Mouse (Mus musculus): ENCODE results near the gene Mrpl44. TPM values are rescaled to one million over a fixed set of nuclear protein-coding genes. Genes with fewer than 3 reads are reported as not detected.

Mrpl44 gene
- polyA plus RNA-seq, 1 experiment from 2014 or later: 54.8 TPM

DNA sequence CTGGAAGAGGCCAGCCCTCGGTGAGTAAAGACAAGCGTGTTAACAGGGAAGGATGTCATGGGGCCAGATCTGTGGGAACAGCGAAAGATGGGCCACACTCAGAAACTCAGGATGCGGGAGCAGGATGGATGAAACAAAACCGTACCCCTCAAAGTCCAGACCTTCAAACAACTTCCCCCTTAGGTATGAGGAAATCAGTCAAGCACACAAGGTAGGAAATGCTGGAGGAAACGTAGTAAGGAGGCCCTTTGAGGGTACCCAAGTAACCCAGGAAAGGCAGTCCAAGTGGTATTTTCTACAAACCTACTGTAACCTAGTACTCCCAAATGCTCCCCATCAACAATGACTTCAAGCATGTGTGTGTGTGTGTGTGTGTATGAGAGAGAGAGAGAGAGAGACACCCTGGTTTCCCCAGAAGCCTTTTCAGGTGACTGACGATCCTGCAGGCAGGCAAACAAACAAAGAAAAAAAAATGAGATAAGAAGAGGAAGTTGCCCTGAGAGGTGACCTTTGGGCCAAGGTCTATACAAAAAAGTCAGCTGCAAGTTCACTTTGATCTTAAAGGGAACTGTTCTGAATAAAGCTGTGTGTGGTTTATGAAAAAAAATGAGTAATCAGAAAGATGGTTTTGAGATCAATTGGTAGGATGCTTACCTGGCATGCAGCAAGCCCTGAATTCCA lies 23.7 kb upstream of the Mrpl44 start:
- Histone ChIP-seq H3K4me3 (ENCODE audit: low read depth, low read length) (no peak overlapping the region), H3K9ac (ENCODE audit: low read length) (no peak overlapping the region), H3K27me3 (ENCODE audit: control insufficient read depth, insufficient read depth, low read length) (no peaks in the 10 kb centered on the region), H3K4me2 (ENCODE audit: low read depth) (no peak overlapping the region), H3K27ac (ENCODE audit: low read depth, low read length) (no peak overlapping the region), H3K4me1 (ENCODE audit: control insufficient read depth, insufficient read depth, low read length) (no peaks in the 10 kb centered on the region), H3K9me3 (ENCODE audit: control insufficient read depth, low read length) (no peaks in the 10 kb centered on the region), H3K36me3 (ENCODE audit: control insufficient read depth, insufficient read depth, low read length) (no peaks in the 10 kb centered on the region)
- WGBS: 86% methylated on average over 7 of the region's 7 CpGs
- DNase-seq (ENCODE audit: low spot score) (no peak), ATAC-seq (ENCODE audit: insufficient read depth, low FRiP score, low TSS enrichment) (no peak)

DNA sequence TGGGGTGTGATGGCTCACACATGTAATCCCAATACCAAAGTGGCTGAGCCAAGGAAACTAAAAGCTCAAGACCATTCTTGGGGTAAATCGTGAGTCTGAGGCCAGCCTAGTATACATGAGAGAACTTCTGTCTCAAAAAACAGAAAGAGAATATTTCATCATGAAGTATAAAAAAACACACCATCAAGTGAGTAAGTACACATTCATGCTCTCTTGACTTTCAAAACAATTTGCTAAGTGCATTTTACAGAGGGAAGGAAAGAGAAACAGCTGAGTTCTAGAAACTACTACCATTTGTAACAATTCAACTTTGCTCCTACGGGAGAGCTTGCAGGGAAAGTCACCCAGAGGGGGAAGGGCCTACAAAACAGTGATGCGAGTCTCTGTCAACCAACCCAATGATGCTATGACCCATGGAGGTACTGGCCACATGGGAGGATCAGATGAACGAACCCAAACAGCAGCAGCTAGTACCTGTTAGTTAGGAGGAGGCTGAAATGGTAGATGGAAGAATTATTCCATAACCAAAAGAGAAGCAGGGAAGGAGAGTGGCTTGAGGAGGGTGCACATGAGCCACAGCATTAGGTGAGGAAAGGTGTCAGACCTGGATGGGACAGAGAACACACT lies 23.0 kb upstream of the Mrpl44 start:
- 84% methylated on average over 4 of the region's 4 CpGs for WGBS
- Histone ChIP-seq H3K9me3 (ENCODE audit: control insufficient read depth, low read length) (no peaks in the 10 kb centered on the region), H3K36me3 (ENCODE audit: control insufficient read depth, insufficient read depth, low read length) (no peaks in the 10 kb centered on the region), H3K9ac (ENCODE audit: low read length) (no peak overlapping the region), H3K4me2 (ENCODE audit: low read depth) (no peak overlapping the region), H3K4me3 (ENCODE audit: low read depth, low read length) (no peak overlapping the region), H3K27me3 (ENCODE audit: control insufficient read depth, insufficient read depth, low read length) (no peaks in the 10 kb centered on the region), H3K4me1 (ENCODE audit: control insufficient read depth, insufficient read depth, low read length) (no peaks in the 10 kb centered on the region), H3K27ac (ENCODE audit: low read depth, low read length) (no peak overlapping the region)
- no peak for DNase-seq (ENCODE audit: low spot score)
- no peak for ATAC-seq (ENCODE audit: insufficient read depth, low FRiP score, low TSS enrichment)

DNA sequence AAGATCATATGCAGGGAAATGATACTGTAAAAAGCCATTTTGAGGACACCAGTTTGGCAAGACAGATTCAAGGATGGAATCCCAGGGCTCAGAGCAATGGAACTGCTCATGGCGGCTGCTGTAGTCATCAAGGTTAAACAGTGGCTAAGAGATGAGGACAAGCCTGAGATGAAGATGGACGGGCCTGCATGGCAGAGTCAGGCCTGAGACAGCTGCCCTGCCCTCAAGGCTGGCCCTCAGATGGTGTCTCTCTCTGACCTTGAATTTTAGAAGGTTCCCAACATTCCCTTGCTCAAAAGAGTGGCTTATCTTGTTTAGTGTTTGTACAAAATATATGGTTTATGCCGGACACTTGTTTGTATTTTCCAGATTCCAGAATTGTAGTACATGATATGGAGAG lies 22.4 kb upstream of the Mrpl44 start:
- no peak for DNase-seq (ENCODE audit: low spot score)
- Histone ChIP-seq H3K4me1 (ENCODE audit: control insufficient read depth, insufficient read depth, low read length) (no peaks in the 10 kb centered on the region), H3K27me3 (ENCODE audit: control insufficient read depth, insufficient read depth, low read length) (no peaks in the 10 kb centered on the region), H3K9me3 (ENCODE audit: control insufficient read depth, low read length) (no peaks in the 10 kb centered on the region), H3K9ac (ENCODE audit: low read length) (no peak overlapping the region), H3K27ac (ENCODE audit: low read depth, low read length) (no peak overlapping the region), H3K4me2 (ENCODE audit: low read depth) (no peak overlapping the region), H3K36me3 (ENCODE audit: control insufficient read depth, insufficient read depth, low read length) (no peaks in the 10 kb centered on the region), H3K4me3 (ENCODE audit: low read depth, low read length) (no peak overlapping the region)
- 86% methylated on average over 3 of the region's 3 CpGs for WGBS
- no peak for ATAC-seq (ENCODE audit: insufficient read depth, low FRiP score, low TSS enrichment)

DNA sequence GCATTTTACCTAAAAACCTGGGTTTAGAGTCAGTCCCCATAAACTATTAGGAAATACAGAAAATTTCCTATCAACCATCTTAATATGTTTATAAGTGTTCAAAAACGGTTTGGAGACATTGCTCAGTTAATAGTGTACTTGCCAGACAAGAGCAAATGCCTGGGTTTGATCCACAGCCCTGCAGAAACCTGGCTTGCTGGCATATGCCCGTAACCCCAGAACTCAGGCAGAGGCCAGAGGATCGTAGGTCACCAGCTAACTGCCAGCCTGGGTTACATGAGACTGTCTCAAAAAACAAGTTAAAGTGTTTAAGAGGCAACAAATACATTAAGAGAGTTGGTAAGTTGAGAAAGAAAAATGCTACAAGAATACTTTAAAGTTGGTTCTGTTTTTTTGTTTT lies 20.9 kb upstream of the Mrpl44 start:
- Histone ChIP-seq H3K9ac (ENCODE audit: low read length) (no peak overlapping the region), H3K4me1 (ENCODE audit: control insufficient read depth, insufficient read depth, low read length) (0 out of 2 replicates have a peak, but pooled peaks cover 3% of the 10 kb centered on the region), H3K36me3 (ENCODE audit: control insufficient read depth, insufficient read depth, low read length) (no peaks in the 10 kb centered on the region), H3K27me3 (ENCODE audit: control insufficient read depth, insufficient read depth, low read length) (no peaks in the 10 kb centered on the region), H3K4me2 (ENCODE audit: low read depth) (no peak overlapping the region), H3K9me3 (ENCODE audit: control insufficient read depth, low read length) (no peaks in the 10 kb centered on the region), H3K4me3 (ENCODE audit: low read depth, low read length) (no peak overlapping the region), H3K27ac (ENCODE audit: low read depth, low read length) (no peak overlapping the region)
- no peak for DNase-seq (ENCODE audit: low spot score)
- WGBS: 89% methylated on average over 3 of the region's 3 CpGs
- no peak for ATAC-seq (ENCODE audit: insufficient read depth, low FRiP score, low TSS enrichment)

DNA sequence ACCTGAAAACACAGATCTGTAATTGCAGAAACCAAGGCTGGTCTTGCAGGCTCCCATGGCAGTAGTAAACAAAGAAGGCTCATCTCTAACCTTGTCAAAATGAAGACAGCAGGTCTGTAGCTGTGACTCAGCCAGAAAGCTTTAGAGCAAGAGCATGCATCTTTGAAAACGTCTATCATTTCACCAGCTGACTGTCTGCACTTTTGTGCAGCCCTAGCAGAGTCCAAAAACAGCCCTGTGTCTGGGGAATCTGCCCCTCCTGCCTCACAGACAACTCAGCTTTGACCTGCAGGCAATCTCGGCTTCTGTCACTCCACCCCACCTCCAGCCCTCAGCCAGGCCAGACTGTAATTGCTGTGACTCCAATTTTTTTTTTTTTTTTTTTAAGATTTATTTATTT lies 20.4 kb upstream of the Mrpl44 start:
- no peaks in the 10 kb centered on the region for H3K27me3 ChIP-seq (ENCODE audit: control insufficient read depth, insufficient read depth, low read length)
- H3K9me3 ChIP-seq (ENCODE audit: control insufficient read depth, low read length): no peaks in the 10 kb centered on the region
- ATAC-seq (ENCODE audit: insufficient read depth, low FRiP score, low TSS enrichment): no peak
- DNase-seq (ENCODE audit: low spot score): no peak
- H3K4me1 ChIP-seq (ENCODE audit: control insufficient read depth, insufficient read depth, low read length): peaks cover 5% of the 10 kb centered on the region; the same call in 1 of the 2 replicates
- H3K36me3 ChIP-seq (ENCODE audit: control insufficient read depth, insufficient read depth, low read length): no peaks in the 10 kb centered on the region
- 76% methylated on average over 2 of the region's 2 CpGs for WGBS
- no peak overlapping the region for H3K9ac ChIP-seq (ENCODE audit: low read length)
- no peak overlapping the region for H3K4me2 ChIP-seq (ENCODE audit: low read depth)
- H3K27ac ChIP-seq (ENCODE audit: low read depth, low read length): no peak overlapping the region
- no peak overlapping the region for H3K4me3 ChIP-seq (ENCODE audit: low read depth, low read length)

DNA sequence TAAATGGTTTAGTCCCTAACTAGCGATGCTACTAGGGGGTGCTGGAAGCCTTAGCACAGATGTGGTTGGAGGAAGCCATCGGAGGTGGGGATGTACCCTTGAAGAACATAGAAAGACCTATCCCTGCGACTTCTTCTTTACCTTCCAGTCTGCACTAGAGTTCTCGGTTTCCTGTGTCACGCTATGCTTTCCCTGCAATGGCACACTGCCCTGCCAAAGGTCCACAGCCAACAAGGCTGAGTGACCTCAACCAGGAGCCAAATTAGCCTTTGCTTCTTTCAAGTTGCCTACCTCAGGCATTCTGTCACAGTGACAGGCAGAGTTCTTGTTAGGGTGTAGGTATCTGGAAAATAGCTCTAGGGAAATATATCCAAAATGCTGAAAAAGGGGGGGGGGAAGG lies 19.4 kb upstream of the Mrpl44 start:
- WGBS: 93% methylated on average over 5 of the region's 5 CpGs
- no peak overlapping the region for H3K27ac ChIP-seq (ENCODE audit: low read depth, low read length)
- no peaks in the 10 kb centered on the region for H3K9me3 ChIP-seq (ENCODE audit: control insufficient read depth, low read length)
- H3K4me1 ChIP-seq (ENCODE audit: control insufficient read depth, insufficient read depth, low read length): peaks cover 5% of the 10 kb centered on the region; the same call in 1 of the 2 replicates
- DNase-seq (ENCODE audit: low spot score) (no peak), ATAC-seq (ENCODE audit: insufficient read depth, low FRiP score, low TSS enrichment) (no peak)
- H3K36me3 ChIP-seq (ENCODE audit: control insufficient read depth, insufficient read depth, low read length): no peaks in the 10 kb centered on the region
- no peak overlapping the region for H3K4me3 ChIP-seq (ENCODE audit: low read depth, low read length)
- no peak overlapping the region for H3K4me2 ChIP-seq (ENCODE audit: low read depth)
- no peak overlapping the region for H3K9ac ChIP-seq (ENCODE audit: low read length)
- H3K27me3 ChIP-seq (ENCODE audit: control insufficient read depth, insufficient read depth, low read length): no peaks in the 10 kb centered on the region

DNA sequence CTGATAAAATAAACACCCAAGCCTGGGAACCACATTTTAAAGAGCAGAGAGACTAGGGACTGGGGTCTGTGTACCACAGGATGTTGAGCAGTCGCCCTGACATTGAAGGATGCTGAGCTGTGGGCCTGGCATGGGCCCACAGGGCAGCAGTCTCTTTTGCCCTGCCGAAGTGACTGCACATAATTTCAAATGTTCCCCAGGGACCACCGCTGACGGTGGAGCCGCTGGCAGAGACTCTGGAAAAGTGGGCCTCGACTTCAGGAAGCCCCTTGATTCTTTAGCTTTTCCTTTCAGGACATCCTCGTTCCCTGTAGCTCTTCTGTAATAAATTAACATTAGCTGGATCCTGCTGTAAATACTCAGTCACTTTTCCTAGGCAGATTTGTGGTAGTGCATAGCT lies 18.7 kb upstream of the Mrpl44 start:
- Histone ChIP-seq H3K4me1 (ENCODE audit: control insufficient read depth, insufficient read depth, low read length) (peaks cover 5% of the 10 kb centered on the region; the same call in 1 of the 2 replicates), H3K27me3 (ENCODE audit: control insufficient read depth, insufficient read depth, low read length) (no peaks in the 10 kb centered on the region), H3K4me3 (ENCODE audit: low read depth, low read length) (no peak overlapping the region), H3K9me3 (ENCODE audit: control insufficient read depth, low read length) (no peaks in the 10 kb centered on the region), H3K36me3 (ENCODE audit: control insufficient read depth, insufficient read depth, low read length) (no peaks in the 10 kb centered on the region), H3K4me2 (ENCODE audit: low read depth) (no peak overlapping the region), H3K9ac (ENCODE audit: low read length) (no peak overlapping the region; the same call in 1 of the 2 replicates), H3K27ac (ENCODE audit: low read depth, low read length) (no peak overlapping the region)
- ATAC-seq (ENCODE audit: insufficient read depth, low FRiP score, low TSS enrichment): no peak
- no peak for DNase-seq (ENCODE audit: low spot score)
- 69% methylated on average over 7 of the region's 7 CpGs for WGBS

DNA sequence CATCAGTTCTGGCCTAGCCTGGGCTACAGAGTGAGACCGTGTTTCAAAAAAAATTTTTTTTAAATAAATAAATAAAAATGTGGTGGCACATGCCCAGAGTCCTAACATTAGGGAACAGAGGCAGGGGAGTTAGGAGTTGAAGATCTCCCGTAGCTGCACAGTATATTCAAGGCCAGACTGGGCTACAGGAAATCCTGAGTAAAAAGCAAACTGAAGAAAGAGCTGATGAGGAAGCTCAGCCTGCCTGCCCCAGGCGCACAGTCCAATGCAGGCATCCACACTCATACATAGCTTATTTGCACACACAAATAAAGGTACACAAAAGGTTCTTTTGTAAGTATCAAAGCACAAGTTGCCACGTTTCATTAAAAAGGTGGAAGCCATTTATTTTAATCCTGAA lies 18.2 kb upstream of the Mrpl44 start:
- Histone ChIP-seq H3K9me3 (ENCODE audit: control insufficient read depth, low read length) (no peaks in the 10 kb centered on the region), H3K9ac (ENCODE audit: low read length) (no peak overlapping the region)
- DNase-seq (ENCODE audit: low spot score): no peak

DNA sequence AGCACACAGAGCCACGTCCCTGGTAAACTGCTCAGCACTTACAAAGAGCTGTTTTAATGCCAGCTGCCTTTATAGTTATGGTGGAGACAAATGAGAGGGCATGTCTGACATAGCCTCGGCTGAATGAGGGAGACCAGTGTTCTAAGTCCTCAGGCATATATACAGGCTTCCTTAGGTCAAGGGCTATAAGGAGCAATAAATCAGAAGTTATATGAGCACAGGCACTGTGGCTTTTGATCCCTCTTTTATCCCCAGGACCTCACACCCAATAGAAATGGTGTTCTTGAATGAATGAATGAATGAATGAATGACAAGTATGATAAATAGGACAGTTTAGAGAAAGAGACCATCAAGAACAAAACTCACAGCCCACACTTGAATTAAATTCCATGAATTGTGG lies 16.8 kb upstream of the Mrpl44 start:
- H3K27me3 ChIP-seq (ENCODE audit: control insufficient read depth, insufficient read depth, low read length): no peaks in the 10 kb centered on the region
- 30% methylated on average over 2 of the region's 2 CpGs for WGBS
- no peak for ATAC-seq (ENCODE audit: insufficient read depth, low FRiP score, low TSS enrichment)
- H3K9me3 ChIP-seq (ENCODE audit: control insufficient read depth, low read length): no peaks in the 10 kb centered on the region
- peaks cover 5% of the 10 kb centered on the region; the same call in 1 of the 2 replicates for H3K4me1 ChIP-seq (ENCODE audit: control insufficient read depth, insufficient read depth, low read length)
- H3K9ac ChIP-seq (ENCODE audit: low read length): no peak overlapping the region
- H3K4me3 ChIP-seq (ENCODE audit: low read depth, low read length): no peak overlapping the region
- no peak overlapping the region for H3K27ac ChIP-seq (ENCODE audit: low read depth, low read length)
- no peaks in the 10 kb centered on the region for H3K36me3 ChIP-seq (ENCODE audit: control insufficient read depth, insufficient read depth, low read length)
- H3K4me2 ChIP-seq (ENCODE audit: low read depth): no peak overlapping the region
- DNase-seq (ENCODE audit: low spot score): no peak

More for the DNA sequence above, 18.2 kb upstream of the Mrpl44 start:
- 81% methylated on average over 4 of the region's 4 CpGs for WGBS
- Histone ChIP-seq H3K27ac (ENCODE audit: low read depth, low read length) (no peak overlapping the region), H3K36me3 (ENCODE audit: control insufficient read depth, insufficient read depth, low read length) (no peaks in the 10 kb centered on the region), H3K4me1 (ENCODE audit: control insufficient read depth, insufficient read depth, low read length) (peaks cover 5% of the 10 kb centered on the region; the same call in 1 of the 2 replicates), H3K27me3 (ENCODE audit: control insufficient read depth, insufficient read depth, low read length) (no peaks in the 10 kb centered on the region), H3K4me2 (ENCODE audit: low read depth) (no peak overlapping the region), H3K4me3 (ENCODE audit: low read depth, low read length) (no peak overlapping the region)
- ATAC-seq (ENCODE audit: insufficient read depth, low FRiP score, low TSS enrichment): no peak
